Mouse (Mus musculus) c-Kit-negative CD71-positive TER-119-positive erythroid progenitor cells, embryonic 14.5 days (primary cell): ENCODE results near the gene Camk2d.

Source experiments
- DNase-seq: peaks from one replicate; pipeline ENCODE4 v3.0.0-alpha.2; 2013; ENCODE audit warnings: low read depth, low spot score

The Camk2d gene

DNA sequence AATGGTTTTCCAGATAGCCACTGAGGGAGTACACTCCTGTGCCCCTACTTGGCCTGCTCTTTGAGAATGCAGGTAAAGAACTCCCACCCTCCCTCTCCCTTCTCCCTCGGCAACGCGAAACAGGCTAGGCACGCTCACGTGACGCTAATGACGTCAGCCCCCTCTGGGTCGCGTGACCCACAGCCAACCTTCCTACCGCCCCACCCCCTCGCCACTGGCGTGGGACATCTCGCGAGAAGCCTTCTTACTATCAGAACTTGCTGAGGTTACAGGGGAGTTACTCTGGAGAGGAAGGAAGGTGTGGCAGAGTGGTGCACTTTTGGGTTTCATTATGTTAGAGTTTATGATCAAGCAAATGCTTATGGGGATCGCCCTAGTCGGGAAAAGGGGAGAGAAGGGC, at the start of gene Camk2d:
Camk2d (plus strand) TSS at position 217 of the 400 bp plus-strand sequence.
- DNase-seq = peak; percentile 8

DNA sequence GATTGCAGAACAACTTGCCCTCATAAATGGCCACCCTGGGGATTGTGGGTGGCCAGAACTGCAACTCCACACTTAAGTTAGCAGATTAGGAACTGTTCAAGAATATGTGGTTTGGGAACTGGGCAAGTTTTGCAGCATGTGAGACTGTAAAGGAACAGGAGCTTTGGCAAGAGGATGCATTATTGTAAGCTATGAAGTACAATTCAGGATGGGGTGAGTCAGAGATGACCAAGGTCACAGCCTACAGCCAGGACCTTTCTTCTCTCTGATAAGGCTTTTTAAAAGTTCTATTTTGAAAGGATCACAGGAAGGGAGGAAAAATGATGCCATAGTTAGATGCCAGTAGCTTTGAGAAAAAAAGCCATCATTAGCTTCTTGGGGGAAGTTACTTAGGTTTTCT, 48.2 kb upstream of the Camk2d start:
- no peak for DNase-seq

DNA sequence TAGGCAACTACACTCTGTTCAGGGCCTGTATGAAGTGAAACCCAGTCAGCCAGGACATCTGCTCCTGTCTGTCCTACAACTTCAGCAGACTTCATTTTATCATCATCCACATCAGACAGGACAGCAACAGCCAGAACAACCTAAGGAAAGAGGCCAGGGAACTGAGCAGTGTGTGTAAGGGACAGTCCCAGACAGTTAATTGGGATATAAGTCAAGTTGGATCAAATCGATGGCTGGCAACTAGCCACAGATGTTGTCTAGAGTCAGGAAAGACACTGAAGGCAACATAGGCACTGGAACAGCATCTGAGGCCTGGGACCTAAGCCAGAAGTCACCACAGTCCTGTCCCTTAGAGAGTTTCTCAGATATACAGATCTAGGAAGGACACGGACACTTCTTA, 32.5 kb upstream of the Camk2d start:
- no peak for DNase-seq

DNA sequence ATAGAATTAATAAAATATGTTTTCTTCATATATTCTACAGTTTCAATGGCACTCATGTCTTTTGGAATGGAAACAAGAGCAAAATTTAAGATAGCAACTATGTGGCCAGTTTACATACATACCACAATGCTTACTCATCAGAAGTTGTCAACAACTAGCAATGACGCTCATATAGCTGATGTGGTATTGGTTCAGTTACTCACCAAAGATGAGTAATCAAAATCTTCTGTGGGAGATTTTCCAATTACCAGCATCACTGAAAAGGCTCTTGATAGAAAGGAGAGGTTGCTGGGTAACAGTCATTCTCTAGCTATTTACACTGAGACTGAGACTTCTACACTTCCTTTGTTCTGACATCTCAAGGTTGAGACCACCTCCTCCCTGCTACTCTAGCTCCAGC, 25.5 kb upstream of the Camk2d start:
- no peak for DNase-seq

DNA sequence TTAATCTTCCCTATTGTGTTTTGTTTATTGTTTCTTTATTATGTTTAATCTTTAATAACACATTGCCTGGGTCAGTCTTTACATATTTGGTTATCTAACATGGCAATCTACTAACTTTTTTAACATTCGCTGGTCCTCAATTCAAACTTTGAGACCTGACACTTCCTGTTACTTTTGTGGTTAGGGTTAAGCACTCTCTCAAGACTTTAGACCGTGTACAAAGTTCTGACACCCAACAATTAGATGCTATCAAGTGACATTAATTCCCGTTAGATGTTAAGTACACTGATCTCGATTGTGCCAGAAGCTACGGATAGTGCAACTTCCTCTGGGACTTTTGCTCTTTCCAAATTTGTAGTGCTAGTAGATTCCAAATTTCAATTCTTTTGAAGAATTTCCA, 23.2 kb upstream of the Camk2d start:
- no peak for DNase-seq

DNA sequence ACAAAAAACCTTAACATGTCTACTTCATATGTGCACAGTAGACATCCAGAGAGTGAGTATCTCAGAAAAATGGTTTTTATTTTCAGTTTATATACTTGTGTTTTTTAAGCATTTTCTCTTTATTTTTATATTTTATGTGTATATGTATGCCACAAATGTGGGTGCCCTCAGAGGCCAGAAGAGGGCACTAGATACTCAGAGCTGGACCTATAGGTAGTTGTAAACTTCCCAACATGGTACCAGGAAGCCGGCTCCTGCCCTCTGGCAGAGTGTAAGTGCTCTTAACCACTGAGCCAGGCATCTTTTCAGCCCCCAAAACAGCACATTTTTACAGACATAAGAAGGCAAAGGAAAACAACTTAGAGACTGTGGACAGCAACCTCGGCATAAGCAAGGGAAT, 20.2 kb upstream of the Camk2d start:
- DNase-seq = no peak

DNA sequence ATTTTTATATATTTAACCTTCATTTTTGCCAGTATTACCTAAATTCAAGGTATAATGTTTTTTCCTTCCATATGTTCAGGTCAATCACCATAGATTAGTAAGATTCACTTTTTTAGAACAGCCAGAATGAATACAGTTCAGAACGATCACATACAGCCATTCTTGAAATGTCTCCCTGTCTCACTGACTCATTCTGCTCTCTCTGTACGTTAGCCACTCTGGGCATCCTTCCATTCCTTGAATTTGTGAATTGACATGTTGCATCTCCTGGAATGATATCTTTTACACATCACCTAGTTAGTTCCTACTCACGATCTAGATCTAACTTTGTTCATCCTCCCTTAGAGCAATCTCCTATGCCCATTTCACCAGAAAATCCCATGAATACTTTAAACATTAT, 10.0 kb upstream of the Camk2d start:
- no peak for DNase-seq

DNA sequence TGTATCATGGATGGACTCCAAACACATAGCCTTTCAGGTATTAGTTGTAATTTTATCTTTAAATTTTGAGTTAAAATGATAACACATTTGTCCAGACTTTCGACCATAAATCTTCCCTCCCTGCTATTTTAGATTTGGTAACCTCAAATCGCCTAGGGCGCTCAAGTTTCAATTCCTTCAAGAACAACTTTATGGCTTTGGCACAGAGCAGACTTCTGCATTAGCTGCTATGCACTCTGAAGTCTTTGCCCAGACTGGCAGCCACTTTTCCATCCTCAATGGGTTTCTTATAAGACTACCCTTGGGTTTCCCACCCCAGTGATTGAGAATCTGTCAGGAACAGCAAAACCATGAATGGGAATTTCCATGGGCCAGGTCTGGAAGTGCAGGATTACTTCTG, 8.6 kb upstream of the Camk2d start:
- DNase-seq = no peak

DNA sequence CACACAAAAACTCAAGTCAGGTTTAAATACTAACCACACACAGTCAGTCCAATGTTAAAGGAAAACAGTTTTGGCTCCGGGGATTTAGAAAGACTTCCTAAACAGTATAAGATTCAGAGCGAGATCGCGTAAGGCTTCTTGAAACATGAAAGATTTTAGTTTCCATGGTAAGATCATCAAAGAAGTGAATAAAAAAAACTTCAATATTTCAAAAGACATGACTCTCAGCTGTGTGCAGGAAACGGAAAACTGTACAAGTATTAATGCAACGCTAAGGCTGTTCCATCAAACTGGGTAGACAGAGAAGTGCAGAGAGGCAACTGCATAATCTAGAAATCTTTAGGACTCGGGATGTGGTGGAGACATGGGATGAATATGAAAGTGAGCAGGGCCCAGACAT, 6.5 kb upstream of the Camk2d start:
- no peak for DNase-seq

DNA sequence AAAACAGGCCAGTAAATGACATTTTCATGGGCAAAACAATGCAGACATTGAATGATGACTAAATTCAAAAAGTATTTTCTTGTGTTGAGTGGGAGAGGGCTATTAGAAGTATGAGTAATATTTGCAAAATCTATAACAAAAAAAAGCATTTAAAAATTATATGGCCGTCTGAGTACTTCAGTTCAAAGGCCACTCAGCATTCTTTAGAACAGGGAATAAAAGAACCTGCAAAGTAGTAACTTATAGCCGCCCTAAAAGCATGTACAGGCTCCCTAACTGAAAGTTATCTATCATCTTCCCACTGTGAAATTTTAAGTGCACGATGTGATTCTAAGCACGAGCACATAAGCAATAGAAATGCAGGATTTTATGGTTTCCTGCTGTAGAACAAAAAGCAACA, 646 bp upstream of the Camk2d start:
- no peak for DNase-seq

DNA sequence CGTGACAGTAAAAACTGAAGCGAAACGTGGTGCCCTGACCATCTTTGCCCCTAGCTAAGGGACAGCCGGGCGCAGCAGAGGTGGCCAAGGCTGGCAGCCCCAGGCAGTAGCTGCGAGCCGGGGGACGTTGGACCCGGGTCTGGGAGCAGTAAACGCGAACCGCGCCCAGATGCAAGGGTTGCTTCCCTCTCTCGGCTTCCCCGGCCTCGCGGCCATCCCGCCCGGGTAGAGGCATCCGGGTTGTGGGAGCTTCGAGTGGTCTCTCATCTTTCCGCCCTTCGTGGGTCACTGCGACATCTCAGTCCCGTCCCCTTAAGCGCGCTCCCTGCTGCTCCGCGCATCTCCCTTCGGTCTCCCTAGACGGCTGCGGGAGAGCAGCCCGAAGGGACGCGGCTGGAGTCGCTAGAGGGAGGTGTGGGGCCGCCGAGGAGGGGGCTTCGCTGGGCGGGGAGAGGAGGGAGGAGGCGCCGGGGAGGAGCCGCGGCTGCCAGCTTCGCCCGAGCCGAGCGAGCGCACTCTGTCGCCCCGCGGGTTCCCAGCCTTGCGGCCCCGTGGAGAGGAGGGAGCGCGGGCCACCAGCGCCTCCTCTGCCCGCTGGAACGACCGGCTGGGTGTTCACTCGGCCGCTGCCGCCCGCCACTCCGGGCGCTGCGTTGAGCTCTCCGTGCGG, 524 bp downstream of the Camk2d start:
- no peak for DNase-seq

DNA sequence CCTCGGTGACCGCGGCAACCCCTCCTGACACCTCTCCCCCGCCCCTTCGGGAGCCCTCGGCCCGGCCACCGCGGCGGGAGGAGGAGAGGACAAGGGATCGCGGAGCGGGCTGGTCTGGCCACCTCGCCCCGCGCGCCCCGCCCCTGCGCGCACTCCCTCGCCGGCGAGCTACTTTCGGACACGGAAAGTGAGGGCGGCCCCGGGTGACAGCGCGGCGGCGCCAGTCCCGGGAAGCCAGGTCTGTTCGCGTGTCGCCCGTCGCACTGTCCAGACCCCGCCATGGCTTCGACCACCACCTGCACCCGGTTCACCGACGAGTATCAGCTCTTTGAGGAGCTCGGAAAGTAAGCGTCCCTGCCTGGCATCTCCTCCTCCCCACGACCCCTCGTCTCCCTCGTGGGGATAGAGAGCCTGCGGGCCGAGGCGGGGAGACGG, 1.1 kb downstream of the Camk2d start:
- no peak for DNase-seq

DNA sequence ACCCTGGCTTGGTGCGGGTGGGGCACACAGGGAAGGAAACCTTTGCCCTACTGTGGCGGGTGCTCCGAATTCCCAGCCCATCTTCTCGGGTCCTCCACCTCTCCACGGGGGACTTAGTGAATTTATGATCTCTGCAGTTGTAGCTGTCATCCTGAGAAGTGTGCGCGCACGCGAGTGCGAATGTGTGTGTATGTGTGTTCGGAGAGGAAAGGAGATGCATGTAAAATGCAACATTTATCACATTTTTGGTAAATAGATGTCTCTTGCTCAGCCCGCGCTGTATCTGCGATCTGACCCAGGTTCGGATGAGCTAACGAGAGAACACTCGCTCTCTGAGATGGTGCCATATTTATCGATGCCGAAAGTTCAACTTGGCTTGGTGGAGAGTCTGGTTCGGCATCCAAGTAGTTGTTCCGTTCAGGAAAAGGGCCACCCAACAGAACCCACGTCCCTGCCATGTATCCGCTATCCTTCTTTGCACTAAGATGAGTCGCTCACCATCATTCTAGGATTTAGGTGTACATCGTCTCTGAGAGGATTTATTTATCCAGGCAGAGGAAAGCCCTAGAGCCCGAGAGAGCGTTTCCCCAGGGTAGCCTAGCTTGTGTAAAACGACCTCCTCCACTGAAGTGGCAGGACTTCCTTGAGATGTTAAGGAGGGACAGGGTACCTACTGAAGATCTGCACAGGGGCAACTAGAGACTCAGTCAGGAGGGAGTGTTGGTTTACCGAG, 1.7 kb downstream of the Camk2d start:
- no peak for DNase-seq

DNA sequence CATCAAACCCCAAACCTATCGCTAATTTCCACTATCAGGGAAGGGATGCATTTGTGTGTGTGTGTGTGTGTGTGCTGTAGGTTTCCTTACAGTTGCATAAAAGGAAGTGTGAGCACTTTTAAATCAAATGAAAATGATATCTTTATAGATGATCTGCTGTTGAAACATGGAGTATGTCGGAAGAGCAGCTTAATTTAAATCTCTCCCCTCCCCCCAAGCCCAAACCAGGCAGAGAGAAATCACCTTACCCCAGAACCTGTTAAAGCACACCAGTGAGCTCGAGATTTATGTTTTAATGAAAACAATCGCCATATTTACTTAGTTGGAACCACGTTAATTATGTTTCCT, 2.2 kb downstream of the Camk2d start:
- no peak for DNase-seq

DNA sequence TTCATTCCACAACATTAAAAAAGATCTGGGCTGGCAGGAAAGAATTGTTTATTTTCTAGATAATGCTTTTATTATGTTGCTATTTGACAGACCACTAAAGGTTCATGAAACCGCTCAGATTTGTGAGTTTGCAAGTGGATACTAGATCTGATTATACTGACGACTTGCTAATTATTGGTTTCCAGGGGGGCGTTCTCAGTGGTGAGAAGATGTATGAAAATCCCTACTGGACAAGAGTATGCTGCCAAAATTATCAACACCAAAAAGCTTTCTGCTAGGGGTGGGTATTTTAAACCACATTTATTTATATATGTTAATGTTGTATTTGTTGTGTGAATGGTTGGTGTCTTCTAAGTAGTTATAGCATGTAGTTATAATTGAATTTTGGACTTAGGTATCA, 2.8 kb downstream of the Camk2d start:
- no peak for DNase-seq

DNA sequence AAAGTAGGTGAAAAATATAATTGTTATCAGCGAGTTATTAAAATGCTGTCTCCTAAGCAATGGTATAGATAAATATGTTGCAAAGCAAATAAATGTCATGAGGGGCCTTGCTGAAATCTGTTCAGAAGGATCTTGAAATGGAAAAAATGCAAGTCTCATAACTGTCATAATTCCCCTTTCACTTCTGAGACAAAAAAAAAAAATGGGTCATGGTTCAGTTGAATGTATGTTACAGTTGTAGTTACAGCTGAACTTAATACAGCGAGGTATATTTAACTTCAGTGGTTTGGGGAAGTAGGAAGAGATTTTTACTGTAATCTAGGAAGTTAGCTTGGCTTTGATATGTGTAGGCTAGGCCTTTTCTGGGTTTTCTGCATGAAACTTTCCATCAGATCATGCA, 3.2 kb downstream of the Camk2d start:
- DNase-seq = no peak

DNA sequence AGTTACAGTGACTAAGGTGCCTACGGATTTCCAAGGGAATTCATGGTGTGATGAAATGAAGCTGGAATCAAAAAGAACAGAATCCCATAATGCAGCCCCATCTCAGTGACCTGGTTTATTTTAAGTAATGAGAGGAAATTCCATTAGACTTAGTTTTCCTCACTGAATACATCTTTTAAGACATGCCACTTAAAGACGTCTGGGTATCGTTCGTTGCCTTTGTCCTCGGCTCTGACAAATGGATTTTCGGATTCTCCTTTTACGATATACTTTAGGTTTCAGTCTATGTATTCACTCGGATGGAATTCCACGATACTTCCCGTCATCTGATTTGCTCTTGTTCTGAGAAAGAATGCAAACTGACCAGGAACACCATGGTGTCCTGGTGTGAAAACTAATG, 3.8 kb downstream of the Camk2d start:
- no peak for DNase-seq

DNA sequence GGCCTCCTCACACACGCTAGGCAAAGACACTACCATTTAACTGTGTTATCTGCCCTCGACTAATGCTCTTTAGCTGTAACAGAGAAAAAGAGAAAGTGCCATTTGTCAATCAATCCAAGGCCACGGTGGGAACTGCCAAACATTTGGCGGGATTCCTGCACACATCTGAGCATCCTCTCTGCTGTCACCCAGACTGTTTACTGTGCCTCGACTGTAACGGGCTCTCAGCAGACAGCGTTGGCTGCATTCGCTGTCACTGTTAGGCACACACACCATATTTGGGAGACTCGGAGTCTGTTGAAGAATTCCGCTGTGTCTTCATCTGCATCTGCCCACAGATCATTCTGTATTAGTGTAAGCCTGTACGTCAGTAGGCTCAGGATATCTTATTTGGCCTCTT, 6.7 kb downstream of the Camk2d start:
- DNase-seq = no peak

DNA sequence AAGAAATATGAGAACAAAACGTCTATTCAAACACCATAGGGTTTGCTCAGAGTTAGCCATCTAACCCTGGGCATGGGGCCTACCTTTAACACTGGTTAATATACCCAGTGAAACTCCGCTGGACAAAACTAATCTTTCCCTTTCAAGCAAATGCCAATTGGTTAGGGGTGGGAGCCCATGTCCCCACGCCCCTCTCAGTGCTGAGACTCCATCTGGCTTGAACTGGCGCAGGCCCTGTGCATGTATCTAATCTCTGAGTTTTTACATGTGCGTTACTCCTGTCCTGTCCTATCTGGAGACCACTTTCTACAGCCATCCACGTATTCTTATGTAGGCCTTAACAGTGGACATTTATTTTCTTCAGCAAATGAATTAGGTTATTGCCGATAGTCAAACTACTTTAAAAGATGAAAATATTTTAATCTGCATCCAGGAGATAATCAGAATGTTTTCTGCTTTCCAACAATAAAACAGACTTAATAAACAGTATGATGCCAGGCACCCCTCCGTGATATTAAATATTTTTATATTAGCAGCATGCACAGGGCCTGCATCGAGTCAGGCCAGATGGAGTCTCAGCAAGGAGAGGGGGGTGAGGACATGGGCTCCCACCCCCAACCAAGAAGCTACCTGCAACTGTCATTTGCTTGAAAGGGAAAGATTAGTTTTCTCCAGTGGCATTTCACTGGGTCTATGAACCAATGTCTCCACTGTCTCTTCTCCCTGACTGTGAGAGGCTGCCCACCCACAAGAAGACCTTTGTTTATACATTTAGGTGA, 8.7 kb downstream of the Camk2d start:
- no peak for DNase-seq

DNA sequence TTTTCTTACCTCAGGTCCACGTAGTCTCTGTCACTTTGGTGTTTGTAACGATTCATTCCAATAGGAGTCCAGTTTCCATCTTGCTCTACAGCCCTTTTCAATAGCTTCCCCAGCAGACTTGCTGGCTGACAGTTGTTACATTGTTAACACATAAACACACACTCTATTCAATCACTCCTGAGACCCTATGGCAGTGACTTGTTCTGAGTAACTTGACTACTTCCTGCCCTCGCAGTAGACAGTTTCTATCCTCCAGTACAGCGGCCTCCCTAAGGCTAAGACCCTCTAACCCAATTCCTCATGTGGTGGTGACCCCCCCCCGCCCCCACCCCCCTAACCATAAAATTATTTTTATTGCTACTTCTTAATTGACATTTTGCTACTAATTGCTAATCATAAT, 13.2 kb downstream of the Camk2d start:
- no peak for DNase-seq

DNA sequence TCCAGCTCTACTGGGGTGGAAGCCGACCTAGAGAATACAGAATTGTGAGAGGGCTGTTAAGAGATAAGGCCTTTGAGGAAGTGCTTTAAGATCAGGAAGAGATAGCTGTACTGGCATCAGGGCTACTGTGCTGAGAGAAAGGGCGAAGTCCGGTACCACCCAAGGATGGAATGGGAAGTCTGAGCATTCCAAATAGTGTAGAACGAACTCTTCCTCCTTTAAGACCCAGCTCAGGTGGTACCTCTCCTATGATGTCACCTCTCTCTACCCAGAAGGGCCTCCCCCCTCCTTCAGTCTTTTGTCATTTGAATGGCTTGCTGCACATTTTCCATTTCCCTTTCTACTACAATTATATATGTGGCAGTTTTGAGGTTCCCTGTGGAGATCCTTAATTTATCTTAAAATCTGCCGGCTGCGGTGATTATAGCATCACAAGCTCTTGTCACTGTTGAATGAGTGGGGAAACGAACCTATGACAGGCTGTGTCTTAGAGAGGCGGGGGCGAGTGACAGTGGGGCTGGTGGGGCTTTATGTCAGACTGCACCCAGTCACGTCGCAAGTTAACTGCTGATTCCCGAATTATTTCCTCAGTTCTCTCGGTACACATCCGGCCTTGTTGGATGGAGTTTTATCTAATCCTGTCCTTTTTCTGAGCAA, 13.8 kb downstream of the Camk2d start:
- no peak for DNase-seq

DNA sequence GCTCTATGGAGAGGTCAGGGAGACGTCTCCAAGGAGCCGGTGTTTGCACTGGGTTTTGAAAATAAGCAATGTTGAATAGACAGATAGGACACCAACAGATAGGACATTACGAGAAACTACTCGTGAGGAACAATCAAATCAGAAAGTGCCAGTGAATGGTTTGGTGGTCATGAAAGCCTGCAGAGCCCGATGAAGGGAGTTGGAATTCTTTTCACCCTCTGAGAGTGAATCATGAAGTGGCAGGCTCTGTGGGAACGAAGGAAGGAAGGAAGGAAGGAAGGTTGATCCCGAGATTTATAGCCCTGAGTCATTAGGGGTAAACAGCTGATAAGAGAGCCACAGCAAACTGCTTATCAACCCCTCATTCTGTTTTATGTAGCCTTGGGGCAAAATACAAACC, 15.5 kb downstream of the Camk2d start:
- no peak for DNase-seq
